Mouse (Mus musculus) lung, embryonic 16.5 days (tissue): Measurements from ENCODE around the gene Arhgap15. TPM values are rescaled to one million over a fixed set of nuclear protein-coding genes. Genes with fewer than 3 reads are reported as not detected.

Experiments
- ATAC-seq: fragments of 200-750 bp; cut with Nextera tagmentation; 2 replicates; pipeline ENCODE4 v1.8.0; 2017; ENCODE audit warnings: low read depth, mild to moderate bottlenecking, moderate library complexity
- H3K27ac ChIP-seq: fragments of 300-500 bp; sonication (generic); 2 replicates; pipeline ENCODE4 v1.5.1; 2014; ENCODE audit warnings: mild to moderate bottlenecking, control low read depth, low read length
- H3K27me3 ChIP-seq: fragments of 300-500 bp; sonication (generic); 2 replicates; pipeline ENCODE4 v1.6.1; 2014; ENCODE audit warnings: low read depth, low read length, mixed read lengths; ENCODE audit not compliant: control insufficient read depth, insufficient read depth
- H3K36me3 ChIP-seq: fragments of 300-500 bp; sonication (generic); 2 replicates; pipeline ENCODE4 v1.6.1; 2014; ENCODE audit warnings: low read length; ENCODE audit not compliant: control insufficient read depth, insufficient read depth
- H3K4me1 ChIP-seq: fragments of 300-500 bp; sonication (generic); replicated peaks from 2 replicates; pipeline ENCODE4 v1.6.1; 2014; ENCODE audit warnings: low read length, mixed read lengths; ENCODE audit not compliant: control insufficient read depth, insufficient read depth
- H3K4me2 ChIP-seq: fragments of 300-500 bp; sonication (generic); 2 replicates; pipeline ENCODE4 v1.6.1; 2014; ENCODE audit warnings: low read depth, low read length, control low read depth
- H3K4me3 ChIP-seq: fragments of 300-500 bp; sonication (generic); 2 replicates; pipeline ENCODE4 v1.5.1; 2014; ENCODE audit warnings: mild to moderate bottlenecking, low read length, control low read depth
- H3K9ac ChIP-seq: fragments of 300-500 bp; sonication (generic); 2 replicates; pipeline ENCODE4 v1.6.1; 2014; ENCODE audit warnings: low read length, control low read depth
- H3K9me3 ChIP-seq: fragments of 300-500 bp; sonication (generic); 2 replicates; pipeline ENCODE4 v1.6.1; 2016; ENCODE audit warnings: low read length; ENCODE audit not compliant: control insufficient read depth
- WGBS: fragments of 180-500 bp; shearing (Covaris S2); extraction: QIAGEN DNeasy Blood & Tissue Kit; methylation state at CpG from one replicate; pipeline ENCODE4 v1.1.7; 2014; 5-methylcytosine and 5-hydroxymethylcytosine counted together
- polyA plus RNA-seq: library from polyadenylated mRNA; unstranded; fragments of >200 nt; fragmentation: Nextera tagmentation; extraction: Ambion mirVana; gene quantifications from 2 replicates; pipeline ENCODE4 v1.2.1, GENCODE M21; 2015

Gene Arhgap15
- polyA plus RNA-seq, 1 experiment from 2014 or later, result 2.1 TPM

DNA sequence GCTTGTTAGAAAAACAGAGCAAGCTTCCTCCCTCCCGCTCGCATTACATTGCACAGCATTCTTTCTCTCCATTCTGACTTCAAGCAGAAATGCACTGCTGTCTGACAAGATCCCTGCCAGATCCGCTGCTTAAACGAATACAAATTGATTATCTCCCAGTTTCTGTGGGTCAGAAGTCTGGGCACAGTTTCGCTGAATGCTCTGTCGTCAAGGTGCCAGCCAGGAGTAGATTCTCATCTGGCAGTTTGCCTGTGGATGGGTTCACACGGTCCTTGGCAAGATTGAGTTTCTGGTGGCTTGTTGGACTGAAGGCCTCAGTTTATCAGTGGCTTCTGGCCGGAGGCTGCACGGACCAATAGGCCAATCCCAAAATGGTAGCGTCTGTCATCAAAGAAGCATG, 435.9 kb downstream of the Arhgap15 start:
- no peaks in the 10 kb centered on the region for H3K4me1 ChIP-seq
- WGBS, result 74% methylated on average over 10 of the region's 10 CpGs
- no peak overlapping the region for H3K4me2 ChIP-seq
- no peak overlapping the region for H3K9ac ChIP-seq
- H3K4me3 ChIP-seq, result no peak overlapping the region
- no peak overlapping the region for H3K27ac ChIP-seq
- H3K27me3 ChIP-seq, result no peaks in the 10 kb centered on the region
- ATAC-seq, result no peak
- no peaks in the 10 kb centered on the region for H3K36me3 ChIP-seq
- no peaks in the 10 kb centered on the region for H3K9me3 ChIP-seq

DNA sequence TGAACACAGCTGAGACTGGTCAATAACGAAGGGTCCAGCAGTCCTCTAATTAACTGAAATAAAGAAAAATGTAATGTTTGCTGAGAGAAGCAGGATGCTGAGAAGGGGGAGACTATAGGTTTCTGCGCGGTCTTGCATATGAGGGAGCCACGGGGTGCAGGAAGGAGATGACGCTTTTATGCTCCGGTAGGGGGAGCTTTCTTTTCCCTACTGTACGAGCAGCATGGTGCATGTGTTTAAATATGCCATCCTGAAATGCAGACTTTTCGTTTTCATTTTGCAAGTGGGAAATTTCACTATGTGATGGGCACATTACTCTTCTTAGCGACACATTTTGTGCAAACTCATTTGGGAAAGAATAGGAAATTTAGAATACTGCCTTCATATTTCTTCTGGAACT, 442.1 kb downstream of the Arhgap15 start:
- 85% methylated on average over 9 of the region's 9 CpGs for WGBS
- H3K9ac ChIP-seq, result no peak overlapping the region
- no peaks in the 10 kb centered on the region for H3K9me3 ChIP-seq
- no peaks in the 10 kb centered on the region for H3K27me3 ChIP-seq
- H3K36me3 ChIP-seq, result no peaks in the 10 kb centered on the region
- no peak overlapping the region for H3K4me3 ChIP-seq
- no peak overlapping the region for H3K4me2 ChIP-seq
- no peaks in the 10 kb centered on the region for H3K4me1 ChIP-seq
- no peak overlapping the region for H3K27ac ChIP-seq
- ATAC-seq, result no peak

DNA sequence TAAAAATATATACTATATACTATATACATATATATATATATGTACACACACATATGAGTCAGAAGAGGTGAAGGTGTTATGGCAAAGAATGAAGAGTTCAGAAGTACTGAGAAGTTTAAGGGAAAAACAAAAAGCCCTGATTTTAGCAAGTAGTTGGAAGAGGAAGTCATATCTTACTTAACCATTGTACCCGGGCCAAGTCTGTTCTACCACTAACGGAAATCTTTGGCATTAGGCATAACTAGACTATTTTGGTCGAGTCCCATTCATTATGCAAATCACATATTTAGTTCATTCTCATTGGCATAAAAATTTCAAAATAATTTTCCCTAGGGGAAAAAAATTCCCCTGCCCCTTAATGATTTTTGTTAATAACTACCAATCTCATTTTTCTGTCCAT, 443.4 kb downstream of the Arhgap15 start:
- Histone ChIP-seq H3K4me2 (no peak overlapping the region), H3K9ac (no peak overlapping the region), H3K27ac (no peak overlapping the region), H3K36me3 (no peaks in the 10 kb centered on the region), H3K9me3 (no peaks in the 10 kb centered on the region), H3K27me3 (no peaks in the 10 kb centered on the region), H3K4me3 (no peak overlapping the region), H3K4me1 (no peaks in the 10 kb centered on the region)
- ATAC-seq, result no peak
- 73% methylated on average over 3 of the region's 3 CpGs for WGBS

DNA sequence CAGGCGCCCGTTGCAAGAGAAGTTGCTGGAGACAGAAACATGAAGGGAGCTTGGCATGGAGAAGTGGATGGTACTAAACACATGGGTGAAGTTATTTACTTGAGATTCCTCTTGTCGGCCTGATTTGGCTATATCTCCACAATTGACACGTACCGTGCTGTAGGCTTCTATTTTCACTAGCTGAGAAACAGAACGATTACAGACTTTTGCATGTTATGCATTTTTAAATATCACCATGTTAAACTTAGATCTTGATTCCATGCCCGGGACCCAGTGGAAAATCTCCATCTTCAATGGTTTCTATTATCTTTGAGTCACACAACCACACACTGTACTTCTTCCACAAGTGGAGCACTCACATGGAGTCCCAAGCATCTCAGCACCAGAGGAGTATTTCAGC, 466.9 kb downstream of the Arhgap15 start:
- ATAC-seq, result no peak
- Histone ChIP-seq H3K27ac (no peak overlapping the region), H3K9ac (no peak overlapping the region), H3K27me3 (no peaks in the 10 kb centered on the region), H3K4me2 (no peak overlapping the region), H3K4me3 (no peak overlapping the region), H3K9me3 (no peaks in the 10 kb centered on the region), H3K36me3 (no peaks in the 10 kb centered on the region), H3K4me1 (no peaks in the 10 kb centered on the region)
- WGBS, result 92% methylated on average over 7 of the region's 7 CpGs

DNA sequence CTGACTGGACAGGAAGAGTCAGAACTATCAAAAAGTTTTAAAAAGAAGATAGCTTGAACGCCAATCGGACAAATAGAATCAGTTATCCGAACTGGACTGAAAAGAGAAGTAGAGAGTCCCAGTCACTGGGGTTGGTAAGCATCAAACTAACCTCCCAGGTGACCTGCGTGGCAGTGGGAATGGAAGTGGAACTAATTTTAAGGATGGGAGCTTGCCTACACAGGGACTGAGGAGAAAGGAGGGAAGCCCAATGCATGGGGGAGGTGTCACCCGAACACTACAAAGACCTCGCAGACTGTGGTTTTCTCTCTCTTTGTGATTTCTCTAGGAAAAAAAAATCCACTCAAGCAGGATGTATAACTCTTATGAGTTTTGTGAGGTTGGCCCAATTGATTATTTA, 469.2 kb downstream of the Arhgap15 start:
- Histone ChIP-seq H3K9ac (no peak overlapping the region), H3K36me3 (no peaks in the 10 kb centered on the region), H3K27me3 (no peaks in the 10 kb centered on the region), H3K4me1 (no peaks in the 10 kb centered on the region), H3K4me2 (no peak overlapping the region), H3K4me3 (no peak overlapping the region), H3K27ac (no peak overlapping the region), H3K9me3 (no peaks in the 10 kb centered on the region)
- WGBS, result 79% methylated on average over 6 of the region's 6 CpGs
- no peak for ATAC-seq

DNA sequence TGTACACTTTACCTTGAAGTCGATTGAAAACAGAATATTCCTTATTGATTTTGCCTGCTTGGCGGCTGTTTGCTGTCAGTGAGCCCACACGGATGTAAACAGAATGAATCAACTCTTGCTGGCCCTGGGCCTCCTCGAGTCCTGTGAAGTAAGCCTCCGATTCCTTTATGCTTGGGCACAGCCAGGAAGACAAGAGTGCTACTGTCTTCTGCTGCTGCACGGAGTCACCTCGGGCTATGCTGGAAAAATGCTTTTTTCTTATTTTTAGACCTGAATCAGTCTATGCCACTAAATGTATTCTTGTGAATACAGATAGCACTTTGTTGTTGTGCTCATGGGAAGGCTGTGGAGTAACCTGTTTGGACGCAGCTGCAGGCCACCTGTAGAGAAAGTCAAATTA, 469.7 kb downstream of the Arhgap15 start:
- Histone ChIP-seq H3K9me3 (no peaks in the 10 kb centered on the region), H3K4me3 (no peak overlapping the region), H3K4me1 (no peaks in the 10 kb centered on the region), H3K4me2 (no peak overlapping the region), H3K36me3 (no peaks in the 10 kb centered on the region), H3K27ac (no peak overlapping the region), H3K27me3 (no peaks in the 10 kb centered on the region), H3K9ac (no peak overlapping the region)
- ATAC-seq, result no peak
- 50% methylated on average over 8 of the region's 8 CpGs for WGBS

DNA sequence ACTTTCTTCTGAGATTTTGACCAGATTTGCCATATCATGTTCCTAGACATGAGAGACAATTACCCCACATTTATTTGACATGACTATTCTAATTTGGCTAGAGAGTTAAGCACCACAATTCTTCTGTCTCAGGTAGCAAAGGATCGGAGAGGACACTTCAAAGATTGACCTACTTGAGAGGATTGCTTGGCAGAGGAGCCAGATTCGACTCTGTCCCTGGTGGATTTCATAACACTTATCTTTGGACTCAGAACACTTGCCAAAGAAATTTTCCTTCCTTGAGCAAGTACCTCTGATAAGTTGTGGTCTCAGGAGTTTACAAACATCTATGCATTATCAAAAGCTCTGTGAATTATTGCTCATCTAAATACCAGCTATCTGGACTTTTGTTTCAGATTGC, 473.1 kb downstream of the Arhgap15 start:
- no peak overlapping the region for H3K9ac ChIP-seq
- no peaks in the 10 kb centered on the region for H3K9me3 ChIP-seq
- H3K4me2 ChIP-seq, result no peak overlapping the region
- H3K4me1 ChIP-seq, result no peaks in the 10 kb centered on the region
- H3K36me3 ChIP-seq, result no peaks in the 10 kb centered on the region
- WGBS, result 32% methylated on average over 2 of the region's 2 CpGs
- no peak overlapping the region for H3K4me3 ChIP-seq
- H3K27ac ChIP-seq, result no peak overlapping the region
- no peaks in the 10 kb centered on the region for H3K27me3 ChIP-seq
- no peak for ATAC-seq

DNA sequence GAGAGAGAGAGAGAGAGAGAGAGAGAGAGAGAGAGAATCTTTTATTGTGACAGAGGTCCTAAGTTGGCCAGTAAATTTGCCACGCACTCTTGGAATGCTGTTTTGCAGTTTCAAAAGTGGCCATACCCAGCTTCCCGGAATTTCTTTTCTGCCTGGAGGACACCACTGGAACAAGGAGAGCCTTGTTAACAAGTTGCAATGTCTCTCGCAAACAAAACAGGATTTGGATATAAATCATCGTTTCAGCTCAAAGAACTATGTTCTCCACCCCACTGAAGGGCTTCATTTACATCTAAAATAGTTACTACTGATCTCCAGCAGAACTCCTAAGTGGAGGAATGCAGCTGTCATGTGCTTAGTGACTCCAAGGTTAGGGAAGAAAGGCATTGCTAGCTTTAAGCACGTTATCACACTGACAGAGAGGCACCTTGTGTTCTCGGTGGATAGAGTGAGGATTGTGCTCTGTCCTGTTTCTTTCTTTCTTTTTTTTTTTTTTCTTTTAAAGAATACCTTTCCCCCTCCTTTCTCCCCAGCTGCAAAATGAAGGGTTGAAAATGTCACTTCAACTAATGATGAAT, 473.6 kb downstream of the Arhgap15 start:
- H3K9me3 ChIP-seq, result no peaks in the 10 kb centered on the region
- WGBS, result 25% methylated on average over 6 of the region's 6 CpGs
- H3K4me3 ChIP-seq, result no peak overlapping the region
- no peaks in the 10 kb centered on the region for H3K4me1 ChIP-seq
- no peaks in the 10 kb centered on the region for H3K27me3 ChIP-seq
- H3K36me3 ChIP-seq, result no peaks in the 10 kb centered on the region
- H3K27ac ChIP-seq, result no peak overlapping the region
- no peak overlapping the region for H3K4me2 ChIP-seq
- no peak for ATAC-seq
- no peak overlapping the region for H3K9ac ChIP-seq

DNA sequence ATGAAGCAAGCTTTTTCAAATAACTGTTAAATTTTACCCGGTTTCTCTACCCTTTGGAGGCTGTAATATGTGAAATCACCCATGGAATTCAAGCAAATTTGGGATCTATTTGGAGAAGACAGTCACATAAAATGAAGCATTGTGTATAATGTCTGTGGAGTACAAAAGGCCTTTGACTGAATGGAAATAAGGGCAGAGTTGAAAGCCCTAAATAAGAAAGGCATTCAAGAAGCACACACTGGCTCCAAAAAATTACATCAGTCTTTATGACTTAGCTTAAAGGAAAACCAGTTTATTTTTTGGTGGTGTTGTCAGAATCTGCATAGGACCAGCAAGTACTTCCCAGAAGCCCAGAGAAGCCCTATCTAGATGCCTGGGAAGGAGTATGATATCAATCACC, 486.2 kb downstream of the Arhgap15 start:
- ATAC-seq, result no peak
- 77% methylated on average over 1 of the region's 1 CpGs for WGBS

More for the DNA sequence above, 486.2 kb downstream of the Arhgap15 start:
- no peak overlapping the region for H3K9ac ChIP-seq
- no peaks in the 10 kb centered on the region for H3K36me3 ChIP-seq
- H3K4me3 ChIP-seq, result no peak overlapping the region
- H3K9me3 ChIP-seq, result no peaks in the 10 kb centered on the region
- no peak overlapping the region for H3K4me2 ChIP-seq
- no peaks in the 10 kb centered on the region for H3K27me3 ChIP-seq
- H3K4me1 ChIP-seq, result no peaks in the 10 kb centered on the region
- no peak overlapping the region for H3K27ac ChIP-seq
